Mouse (Mus musculus) retina, postnatal 1 day (tissue): ENCODE results near the gene Dnajb2.

Source experiments
- DNase-seq: peaks from one replicate; pipeline ENCODE4 v3.0.0-alpha.2; 2012

Gene Dnajb2

GRCm38 (mm10) chr1:75252308-75252707 lies 16.1 kb downstream of the Dnajb2 start:
- DNase-seq: no peak

- no peak for DNase-seq
Measured at GRCm38 (mm10) chr1:75253029-75253428, 16.8 kb downstream of the Dnajb2 start.

GRCm38 (mm10) chr1:75253849-75254624 lies 17.8 kb downstream of the Dnajb2 start:
- peak; percentile 84 for DNase-seq

GRCm38 (mm10) chr1:75254625-75255013 lies 18.4 kb downstream of the Dnajb2 start:
- no peak for DNase-seq

GRCm38 (mm10) chr1:75255516-75256046 lies 19.4 kb downstream of the Dnajb2 start:
- no peak for DNase-seq

GRCm38 (mm10) chr1:75261278-75261677 lies 25.1 kb downstream of the Dnajb2 start:
- no peak for DNase-seq

- DNase-seq: peak; percentile 82
Measured at GRCm38 (mm10) chr1:75262969-75263951, 27.1 kb downstream of the Dnajb2 start.

GRCm38 (mm10) chr1:75264091-75264880 lies 28.1 kb downstream of the Dnajb2 start, which contains the start of gene Ptprn:
TSS of gene Ptprn (minus strand) at chr1:75264502.
- peak; percentile 67 for DNase-seq

- peak; percentile 65 for DNase-seq
Measured at GRCm38 (mm10) chr1:75277195-75278188, 41.3 kb downstream of the Dnajb2 start.

- peak; percentile 45 for DNase-seq
Measured at GRCm38 (mm10) chr1:75278228-75278627, 42.0 kb downstream of the Dnajb2 start, which contains the start of gene Resp18. TSS of gene Resp18 (minus strand) at chr1:75278415.

GRCm38 (mm10) chr1:75283017-75283416 lies 46.8 kb downstream of the Dnajb2 start:
- no peak for DNase-seq

GRCm38 (mm10) chr1:75284911-75285310 lies 48.7 kb downstream of the Dnajb2 start:
- no peak for DNase-seq

GRCm38 (mm10) chr1:75289376-75289775 lies 53.2 kb downstream of the Dnajb2 start:
- peak; percentile 90 for DNase-seq

GRCm38 (mm10) chr1:75289888-75290431 lies 53.8 kb downstream of the Dnajb2 start:
- no peak for DNase-seq

- DNase-seq: peak; percentile 61
Measured at GRCm38 (mm10) chr1:75290582-75290981, 54.4 kb downstream of the Dnajb2 start.

- DNase-seq: no peak
Measured at GRCm38 (mm10) chr1:75291321-75291720, 55.1 kb downstream of the Dnajb2 start.

GRCm38 (mm10) chr1:75292476-75293330 lies 56.5 kb downstream of the Dnajb2 start:
- peak; percentile 20 for DNase-seq

- DNase-seq: no peak
Measured at GRCm38 (mm10) chr1:75293331-75293701, 57.1 kb downstream of the Dnajb2 start.

GRCm38 (mm10) chr1:75294294-75294693 lies 58.1 kb downstream of the Dnajb2 start:
- no peak for DNase-seq
